Mouse (Mus musculus) bone marrow, adult 2 months (tissue): ENCODE measurements around the gene Bach1. TPM values are rescaled to one million over a fixed set of nuclear protein-coding genes. Genes with fewer than 3 reads are reported as not detected.

Source experiments
- H3K27ac ChIP-seq: fragments of 200-500 bp; 2 replicates; pipeline ENCODE4 v1.5.1; 2012; ENCODE audit warnings: low read depth, mild to moderate bottlenecking, control low read depth, inconsistent platforms, low read length; ENCODE audit not compliant: control insufficient read depth, poor library complexity, insufficient read depth
- H3K4me1 ChIP-seq: fragments of 200-500 bp; 2 replicates; pipeline ENCODE4 v1.6.1; 2011; ENCODE audit warnings: low read length; ENCODE audit not compliant: control insufficient read depth, insufficient read depth
- H3K4me3 ChIP-seq: fragments of 200-500 bp; replicated peaks from 2 replicates; pipeline ENCODE3; 2011; ENCODE audit warnings: mild to moderate bottlenecking, low read depth, low read length, control low read depth; ENCODE audit not compliant: control insufficient read depth
- CTCF ChIP-seq: fragments of 200-500 bp; IDR thresholded peaks from 2 replicates; pipeline ENCODE4 v1.5.1; 2011; ENCODE audit warnings: low read length, control low read depth; ENCODE audit not compliant: control insufficient read depth, insufficient read depth
- POLR2A ChIP-seq: fragments of 200-500 bp; IDR thresholded peaks from 2 replicates; pipeline ENCODE4 v1.6.1; 2011; ENCODE audit warnings: low read depth, mild to moderate bottlenecking, control low read depth, low read length, borderline replicate concordance; ENCODE audit not compliant: control insufficient read depth
- WGBS: fragments of 180-500 bp; shearing (Covaris S2); methylation state at CpG from one replicate; pipeline ENCODE4 v1.1.7; 2018; 5-methylcytosine and 5-hydroxymethylcytosine counted together
- polyA plus RNA-seq: library from polyadenylated mRNA; stranded (reverse); fragments of >200 nt; gene quantifications from 2 replicates; pipeline ENCODE4 v1.2.4, GENCODE M21; 2011; ENCODE audit warnings: low replicate concordance; ENCODE audit not compliant: missing spikeins, insufficient read depth, insufficient read length

Gene Bach1
- polyA plus RNA-seq, 1 experiment = 14.9 TPM

DNA sequence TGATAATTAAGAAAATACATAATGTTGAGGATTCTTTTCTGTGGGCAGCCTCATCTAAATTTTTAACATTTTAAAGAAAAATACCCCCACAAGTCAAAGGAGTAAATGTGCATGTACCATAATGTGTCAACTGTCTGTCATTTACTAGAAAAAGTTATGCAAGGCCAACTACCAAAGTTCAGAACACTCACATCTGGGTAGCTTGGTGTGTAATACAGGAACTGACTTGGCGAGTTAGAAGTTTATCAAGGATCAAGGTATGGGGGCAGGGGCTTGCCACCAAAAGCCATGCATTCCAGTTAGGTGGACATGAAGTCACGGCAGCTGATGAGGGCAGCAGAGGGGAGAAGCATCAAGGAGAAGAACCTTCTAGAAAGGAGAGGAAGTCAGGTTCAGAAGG is 13.2 kb downstream of the Bach1 start:
- H3K4me3 ChIP-seq = no peak overlapping the region
- TF ChIP-seq CTCF (no peak; the same call in 1 of the 2 replicates), POLR2A (no peak)
- peaks cover 14% of the 10 kb centered on the region for H3K4me1 ChIP-seq
- H3K27ac ChIP-seq = peak overlapping the region; percentile 45; the same call in 1 of the 2 replicates
- WGBS = 19% methylated on average over 2 of the region's 2 CpGs

DNA sequence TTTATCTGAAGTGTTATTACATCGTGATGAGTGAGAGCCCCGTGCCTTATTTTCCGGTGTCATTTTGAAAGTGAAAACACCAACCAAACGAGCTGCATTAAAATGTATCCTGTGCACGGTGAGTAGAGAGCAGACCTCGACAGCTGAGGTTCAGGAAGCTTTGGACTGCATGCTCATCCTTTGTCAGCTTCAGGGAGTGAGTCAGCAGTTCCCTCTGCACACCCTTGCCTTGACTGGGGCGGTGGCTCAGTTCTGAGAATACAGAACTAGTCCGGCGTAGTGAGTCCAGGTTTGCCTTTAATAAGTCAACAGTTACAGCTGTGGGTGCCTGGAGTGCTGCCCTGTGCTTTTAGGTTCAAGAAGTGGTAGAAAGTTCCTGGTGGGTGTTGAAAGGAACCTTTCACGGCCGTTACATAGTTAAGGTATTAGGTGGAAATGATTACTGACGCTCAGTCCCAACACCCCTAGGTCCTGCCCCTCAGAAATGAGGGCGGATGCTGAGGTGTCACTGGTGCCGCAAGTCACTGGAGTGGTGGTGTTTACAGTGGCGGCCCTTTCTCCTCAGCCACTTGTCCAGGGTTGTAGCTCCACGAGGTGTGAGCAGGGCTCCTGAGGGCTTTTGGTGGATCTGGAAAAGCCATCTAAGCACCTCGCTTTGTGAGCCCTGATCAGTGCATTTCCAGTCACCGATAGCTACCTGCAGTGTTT is 14.4 kb downstream of the Bach1 start:
- WGBS = 13% methylated on average over 18 of the region's 18 CpGs
- H3K4me3 ChIP-seq = peak overlapping the region; percentile 5
- TF ChIP-seq CTCF = no peak
- no peak for TF ChIP-seq POLR2A
- peak overlapping the region; percentile 76 for H3K27ac ChIP-seq
- peaks cover 14% of the 10 kb centered on the region for H3K4me1 ChIP-seq

DNA sequence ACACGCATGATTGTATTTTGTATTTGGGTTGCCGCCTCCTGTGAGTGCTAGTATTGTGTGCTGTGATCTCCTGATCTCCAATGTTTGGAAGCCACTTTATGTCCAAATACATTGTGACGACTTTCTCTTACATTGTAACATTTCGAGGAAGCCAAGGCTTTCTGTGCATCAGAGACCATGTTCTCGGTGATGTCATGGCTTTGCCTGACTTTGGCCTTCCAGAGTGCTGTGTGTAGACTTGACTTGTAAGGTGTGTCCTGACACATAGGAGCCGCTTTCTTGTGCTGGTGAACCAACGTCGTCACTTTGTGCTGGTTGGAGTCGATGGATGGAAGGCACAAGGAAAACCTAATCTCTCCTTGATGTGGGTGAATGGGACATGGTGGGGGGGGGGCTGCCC is 15.8 kb downstream of the Bach1 start:
- no peak overlapping the region for H3K27ac ChIP-seq
- 88% methylated on average over 9 of the region's 9 CpGs for WGBS
- H3K4me3 ChIP-seq = no peak overlapping the region
- TF ChIP-seq CTCF (no peak), POLR2A (no peak)
- peaks cover 11% of the 10 kb centered on the region for H3K4me1 ChIP-seq

GRCm38 (mm10) chr16:87715221-87715620 is 16.5 kb downstream of the Bach1 start:
- Histone ChIP-seq H3K4me3 (no peak overlapping the region), H3K4me1 (peaks cover 9% of the 10 kb centered on the region), H3K27ac (no peak overlapping the region)
- WGBS = 90% methylated on average over 16 of the region's 16 CpGs
- TF ChIP-seq CTCF (no peak), POLR2A (no peak)

GRCm38 (mm10) chr16:87716269-87716668 is 17.5 kb downstream of the Bach1 start:
- Histone ChIP-seq H3K27ac (no peak overlapping the region), H3K4me3 (no peak overlapping the region), H3K4me1 (peaks cover 9% of the 10 kb centered on the region)
- 23% methylated on average over 11 of the region's 11 CpGs for WGBS
- no peak for TF ChIP-seq CTCF

GRCm38 (mm10) chr16:87717046-87717660 is 18.4 kb downstream of the Bach1 start:
- peaks cover 7% of the 10 kb centered on the region for H3K4me1 ChIP-seq
- WGBS = 71% methylated on average over 5 of the region's 5 CpGs
- H3K27ac ChIP-seq = no peak overlapping the region
- H3K4me3 ChIP-seq = no peak overlapping the region
- TF ChIP-seq CTCF (no peak), POLR2A (no peak)

- Histone ChIP-seq H3K27ac (no peak overlapping the region), H3K4me3 (no peak overlapping the region), H3K4me1 (peaks cover 5% of the 10 kb centered on the region)
- TF ChIP-seq CTCF (no peak), POLR2A (no peak)
- 90% methylated on average over 11 of the region's 11 CpGs for WGBS
These were observed 20.3 kb downstream of the Bach1 start for GRCm38 (mm10) chr16:87719071-87719470.

GRCm38 (mm10) chr16:87719688-87720283 is 21.0 kb downstream of the Bach1 start:
- Histone ChIP-seq H3K4me1 (peaks cover 5% of the 10 kb centered on the region), H3K27ac (no peak overlapping the region), H3K4me3 (no peak overlapping the region)
- TF ChIP-seq CTCF = no peak
- no peak for TF ChIP-seq POLR2A
- 91% methylated on average over 23 of the region's 23 CpGs for WGBS
